21 mouse cellular contexts compared by ENCODE assay signal in genomic region chr4:120262206-120262605, GRCm38 (mm10). TPM values are rescaled to one million over a fixed set of nuclear protein-coding genes. Genes with fewer than 3 reads are reported as not detected.
DNase-seq lines count a peak whose midpoint lies in the region; ATAC-seq lines count a peak whose summit lies in the region.
"Had no signal": no experiment of that assay in that cellular context is flagged by ENCODE, and none has a peak within 500 bp of the region (broad histone marks: within the 10 kb centered on the region; RNA-seq: fewer than 3 reads in every experiment).

No protein-coding gene starts in this region.

- peak overlapping the region; percentile 69; the same call in 1 of the 2 replicates for H3K27ac ChIP-seq in midbrain, embryonic 10.5 days (replicated peaks)
- no peak overlapping the region for H3K27ac ChIP-seq in midbrain, embryonic 11.5 days (ENCODE audit: low read depth, low read length)
- H3K27ac ChIP-seq in forebrain, embryonic 11.5 days (ENCODE audit: low read depth, low read length) = no peak overlapping the region
- H3K27ac ChIP-seq in hindbrain, embryonic 14.5 days = peak overlapping the region; percentile 49
- peak overlapping the region; percentile 74 for H3K27ac ChIP-seq in neural tube, embryonic 13.5 days (replicated peaks)
- H3K27ac ChIP-seq: heart, adult 2 months; heart, embryonic 15.5 days; limb, embryonic 12.5 days; liver, embryonic 13.5 days; stomach, embryonic 15.5 days had no signal

- DNase-seq in midbrain, embryonic 10.5 days (ENCODE audit: low spot score) = no peak
- no peak for DNase-seq in midbrain, embryonic 11.5 days (ENCODE audit: low spot score, missing footprints)
- peak; percentile 69 for DNase-seq in forebrain, embryonic 11.5 days (ENCODE audit: low spot score)
- DNase-seq in hindbrain, embryonic 14.5 days (ENCODE audit: low spot score) = no peak
- no peak for DNase-seq in adrenal gland, adult 18-20 months (ENCODE audit: low spot score in 2 of 2)
- DNase-seq in layer of hippocampus, postnatal 10 days (ENCODE audit: low spot score in 2 of 2) = no peak
- DNase-seq in adrenal gland, postnatal 25 days = no peak
- DNase-seq: adrenal gland, postnatal 36 days; cerebellum, adult 9-11 months; gastrocnemius, postnatal 10 days; heart, adult 2 months; kidney, adult 8-10 months; liver, embryonic 13.5 days; right cerebral cortex, postnatal 14 days; thymus, adult 2 months had no signal

- peaks cover 100% of the 10 kb centered on the region for H3K27me3 ChIP-seq in midbrain, embryonic 10.5 days (ENCODE audit: low read depth, poor library complexity, severe bottlenecking)
- H3K27me3 ChIP-seq in midbrain, embryonic 11.5 days (ENCODE audit: control insufficient read depth, insufficient read depth, low read length) = peaks cover 29% of the 10 kb centered on the region
- H3K27me3 ChIP-seq in forebrain, embryonic 11.5 days (ENCODE audit: control insufficient read depth, insufficient read depth, low read length) = peaks cover 29% of the 10 kb centered on the region
- peaks cover 27% of the 10 kb centered on the region for H3K27me3 ChIP-seq in hindbrain, embryonic 14.5 days (ENCODE audit: control insufficient read depth, insufficient read depth, low read length)
- peaks cover 59% of the 10 kb centered on the region for H3K27me3 ChIP-seq in neural tube, embryonic 13.5 days

- no peak overlapping the region for H3K9ac ChIP-seq in midbrain, embryonic 11.5 days (ENCODE audit: low read length)
- H3K9ac ChIP-seq in forebrain, embryonic 11.5 days (ENCODE audit: low read length) = no peak overlapping the region
- 0 out of 2 replicates have a peak overlapping the region, but pooled peaks have one; percentile 1 for H3K9ac ChIP-seq in hindbrain, embryonic 14.5 days
- no peak overlapping the region for H3K9ac ChIP-seq in neural tube, embryonic 13.5 days
- H3K9ac ChIP-seq: heart, embryonic 15.5 days; limb, embryonic 12.5 days; liver, embryonic 13.5 days; stomach, embryonic 15.5 days had no signal

- no peaks in the 10 kb centered on the region for H3K36me3 ChIP-seq in midbrain, embryonic 10.5 days
- no peaks in the 10 kb centered on the region for H3K36me3 ChIP-seq in midbrain, embryonic 11.5 days (ENCODE audit: control insufficient read depth, insufficient read depth, low read length)
- H3K36me3 ChIP-seq in forebrain, embryonic 11.5 days (ENCODE audit: control insufficient read depth, insufficient read depth, low read length) = no peaks in the 10 kb centered on the region
- H3K36me3 ChIP-seq in hindbrain, embryonic 14.5 days (replicated peaks; ENCODE audit: control insufficient read depth, insufficient read depth) = no peaks in the 10 kb centered on the region
- H3K36me3 ChIP-seq in neural tube, embryonic 13.5 days = no peaks in the 10 kb centered on the region; the same call in 1 of the 2 replicates
- H3K36me3 ChIP-seq: heart, embryonic 15.5 days; limb, embryonic 12.5 days; liver, embryonic 13.5 days; stomach, embryonic 15.5 days had no signal

- ATAC-seq in midbrain, embryonic 11.5 days (ENCODE audit: low FRiP score) = no peak
- ATAC-seq in forebrain, embryonic 11.5 days (replicated peaks; ENCODE audit: low FRiP score) = peak; percentile 34; the same call in 1 of the 2 replicates
- no peak for ATAC-seq in hindbrain, embryonic 14.5 days (ENCODE audit: low FRiP score)
- peak; percentile 10; the same call in 1 of the 2 replicates for ATAC-seq in neural tube, embryonic 13.5 days (ENCODE audit: low read depth)

- H3K9me3 ChIP-seq in midbrain, embryonic 10.5 days (replicated peaks) = no peaks in the 10 kb centered on the region
- H3K9me3 ChIP-seq in midbrain, embryonic 11.5 days (ENCODE audit: control insufficient read depth, low read length) = no peaks in the 10 kb centered on the region
- no peaks in the 10 kb centered on the region for H3K9me3 ChIP-seq in forebrain, embryonic 11.5 days (ENCODE audit: control insufficient read depth, low read length)
- no peaks in the 10 kb centered on the region for H3K9me3 ChIP-seq in hindbrain, embryonic 14.5 days (ENCODE audit: control insufficient read depth, low read length)
- H3K9me3 ChIP-seq in neural tube, embryonic 13.5 days = no peaks in the 10 kb centered on the region
- H3K9me3 ChIP-seq: heart, embryonic 15.5 days; limb, embryonic 12.5 days; liver, embryonic 13.5 days; stomach, embryonic 15.5 days had no signal

- H3K4me1 ChIP-seq in midbrain, embryonic 10.5 days = peaks cover 34% of the 10 kb centered on the region
- peaks cover 13% of the 10 kb centered on the region for H3K4me1 ChIP-seq in midbrain, embryonic 11.5 days (ENCODE audit: control insufficient read depth, insufficient read depth, low read length)
- peaks cover 32% of the 10 kb centered on the region for H3K4me1 ChIP-seq in forebrain, embryonic 11.5 days (replicated peaks; ENCODE audit: control insufficient read depth, insufficient read depth, low read length)
- peaks cover 46% of the 10 kb centered on the region for H3K4me1 ChIP-seq in hindbrain, embryonic 14.5 days (replicated peaks; ENCODE audit: control insufficient read depth, insufficient read depth, low read length)
- peaks cover 61% of the 10 kb centered on the region for H3K4me1 ChIP-seq in neural tube, embryonic 13.5 days (replicated peaks)
- H3K4me1 ChIP-seq: liver, embryonic 13.5 days had no signal

- H3K4me2 ChIP-seq in midbrain, embryonic 11.5 days = no peak overlapping the region
- H3K4me2 ChIP-seq in forebrain, embryonic 11.5 days (ENCODE audit: low read depth, low read length, severe bottlenecking) = 0 out of 2 replicates have a peak overlapping the region, but pooled peaks have one; percentile 16
- H3K4me2 ChIP-seq in hindbrain, embryonic 14.5 days (replicated peaks) = no peak overlapping the region
- no peak overlapping the region for H3K4me2 ChIP-seq in neural tube, embryonic 13.5 days
- H3K4me2 ChIP-seq: heart, embryonic 15.5 days; limb, embryonic 12.5 days; liver, embryonic 13.5 days; stomach, embryonic 15.5 days had no signal

- WGBS in midbrain, embryonic 10.5 days = 39% methylated on average over 10 of the region's 10 CpGs
- 42% methylated on average over 10 of the region's 10 CpGs for WGBS in midbrain, embryonic 11.5 days
- WGBS in forebrain, embryonic 11.5 days = 22% methylated on average over 10 of the region's 10 CpGs
- 21% methylated on average over 10 of the region's 10 CpGs for WGBS in hindbrain, embryonic 14.5 days
- 27% methylated on average over 10 of the region's 10 CpGs for WGBS in neural tube, embryonic 13.5 days

- no peak overlapping the region for H3K4me3 ChIP-seq in midbrain, embryonic 10.5 days
- no peak overlapping the region for H3K4me3 ChIP-seq in midbrain, embryonic 11.5 days (ENCODE audit: low read depth, low read length)
- no peak overlapping the region for H3K4me3 ChIP-seq in forebrain, embryonic 11.5 days (ENCODE audit: low read depth, low read length)
- H3K4me3 ChIP-seq in hindbrain, embryonic 14.5 days (replicated peaks; ENCODE audit: low read length) = no peak overlapping the region
- no peak overlapping the region for H3K4me3 ChIP-seq in neural tube, embryonic 13.5 days
- H3K4me3 ChIP-seq: heart, adult 2 months; heart, embryonic 15.5 days; limb, embryonic 12.5 days; liver, embryonic 13.5 days; stomach, embryonic 15.5 days had no signal

RNA-seq across cellular contexts. Expression of gene Foxo6, which starts 24.9 kb away (rescaled TPM):
- 0.07 TPM in 2 replicates for polyA plus RNA-seq in midbrain, embryonic 10.5 days (2016; fragmentation: Nextera tagmentation; extraction: Ambion mirVana)
- 0.11 and 0.25 TPM in 2 replicates for polyA plus RNA-seq in midbrain, embryonic 11.5 days (2014; fragmentation: Nextera tagmentation; extraction: Ambion mirVana)
- 0.39 and 1.1 TPM in 2 replicates for polyA plus RNA-seq in forebrain, embryonic 11.5 days (2014; fragmentation: Nextera tagmentation; extraction: Ambion mirVana)
- 1.0 and 1.4 TPM in 2 replicates for polyA plus RNA-seq in hindbrain, embryonic 14.5 days (2014; fragmentation: Nextera tagmentation; extraction: Ambion mirVana)
- 0.62 and 1.0 TPM in 2 replicates for polyA plus RNA-seq in neural tube, embryonic 13.5 days (2015; fragmentation: Nextera tagmentation; extraction: Ambion mirVana)
- under 1 TPM; 0.40 to 0.64 TPM for total RNA-seq in adrenal gland, adult 18-20 months (2021)
- total RNA-seq in layer of hippocampus, postnatal 10 days (2021) = 10 to 100 TPM; 60.4 to 61.7 TPM
- 0.71 and 1.9 TPM in 2 replicates for total RNA-seq in adrenal gland, postnatal 25 days (2021)
- total RNA-seq: hematopoietic stem cell, adult 5-6 weeks; megakaryocyte progenitor cell, adult 5-6 weeks had no signal
- polyA plus RNA-seq: liver, embryonic 13.5 days had no signal

Comparison
In these comparisons a context has a peak if more than half of its experiments do, and no peak if none do; other contexts are left out.
1. H3K27ac ChIP-seq: peak in midbrain, embryonic 10.5 days (single experiment), hindbrain, embryonic 14.5 days (single experiment) and neural tube, embryonic 13.5 days (single experiment); none in midbrain, embryonic 11.5 days (single experiment) and forebrain, embryonic 11.5 days (single experiment).
2. ATAC-seq: peak in forebrain, embryonic 11.5 days (single experiment) and neural tube, embryonic 13.5 days (single experiment); none in midbrain, embryonic 11.5 days (single experiment) and hindbrain, embryonic 14.5 days (single experiment).